11 mouse cellular contexts compared by ENCODE assay signal in genomic region chr1:127484188-127484587, GRCm38 (mm10).
DNase-seq lines count a peak whose midpoint lies in the region; ATAC-seq and TF ChIP-seq lines count a peak whose summit lies in the region.
"Had no signal": no experiment of that assay in that cellular context is flagged by ENCODE, and none has a peak within 500 bp of the region (broad histone marks: within the 10 kb centered on the region; RNA-seq: fewer than 3 reads in every experiment).

No protein-coding gene starts in this region.

- no peaks in the 10 kb centered on the region for H3K27me3 ChIP-seq in heart, embryonic 12.5 days (replicated peaks)
- no peaks in the 10 kb centered on the region for H3K27me3 ChIP-seq in liver, embryonic 14.5 days (ENCODE audit: control insufficient read depth, insufficient read depth, low read length)
- no peaks in the 10 kb centered on the region for H3K27me3 ChIP-seq in MEL (ENCODE audit: control insufficient read depth in 1 of 2, insufficient read depth in 2 of 2, low read length in 2 of 2)
- no peaks in the 10 kb centered on the region for H3K27me3 ChIP-seq in midbrain, embryonic 14.5 days (ENCODE audit: control insufficient read depth, insufficient read depth, low read length)
- H3K27me3 ChIP-seq: embryonic facial prominence, embryonic 13.5 days; limb, embryonic 13.5 days had no signal

- no peaks in the 10 kb centered on the region for H3K79me2 ChIP-seq in MEL (ENCODE audit: control insufficient read depth, insufficient read depth, low read length, poor library complexity)

- peaks cover 22% of the 10 kb centered on the region; the same call in 1 of the 2 replicates for H3K36me3 ChIP-seq in heart, embryonic 12.5 days
- no peaks in the 10 kb centered on the region for H3K36me3 ChIP-seq in liver, embryonic 14.5 days (replicated peaks; ENCODE audit: control insufficient read depth, insufficient read depth, low read depth)
- no peaks in the 10 kb centered on the region for H3K36me3 ChIP-seq in MEL (ENCODE audit: control insufficient read depth in 1 of 2, insufficient read depth in 2 of 2, low read length in 2 of 2)
- H3K36me3 ChIP-seq in midbrain, embryonic 14.5 days (ENCODE audit: control insufficient read depth, insufficient read depth, low read length): peaks cover 17% of the 10 kb centered on the region

- H3K27ac ChIP-seq in heart, embryonic 12.5 days (ENCODE audit: poor library complexity, severe bottlenecking): no peak overlapping the region
- no peak overlapping the region for H3K27ac ChIP-seq in liver, embryonic 14.5 days
- H3K27ac ChIP-seq in MEL (ENCODE audit: control insufficient read depth, low read depth, low read length): no peak overlapping the region
- no peak overlapping the region for H3K27ac ChIP-seq in midbrain, embryonic 14.5 days (replicated peaks; ENCODE audit: low read depth, low read length)
- H3K27ac ChIP-seq: embryonic facial prominence, embryonic 13.5 days; limb, embryonic 13.5 days had no signal

- 0 out of 2 replicates have a peak, but pooled peaks cover 3% of the 10 kb centered on the region for H3K4me1 ChIP-seq in heart, embryonic 12.5 days (replicated peaks)
- H3K4me1 ChIP-seq in liver, embryonic 14.5 days (replicated peaks; ENCODE audit: control insufficient read depth in 2 of 2, insufficient read depth in 2 of 2, low read length in 1 of 2): no peaks in the 10 kb centered on the region
- H3K4me1 ChIP-seq in MEL (ENCODE audit: control insufficient read depth in 1 of 2, insufficient read depth in 2 of 2, low read length in 2 of 2): no peaks in the 10 kb centered on the region
- H3K4me1 ChIP-seq in midbrain, embryonic 14.5 days (ENCODE audit: control insufficient read depth, insufficient read depth, low read length): no peaks in the 10 kb centered on the region
- H3K4me1 ChIP-seq: embryonic facial prominence, embryonic 13.5 days; limb, embryonic 13.5 days had no signal

- TF ChIP-seq RAD21 in MEL (IDR thresholded peaks at IDR 0.05; ENCODE audit: low read depth, low read length): no peak

- no peak for TF ChIP-seq EP300 in liver, embryonic 14.5 days (IDR thresholded peaks at IDR 0.05; ENCODE audit: low read depth)
- TF ChIP-seq EP300 in MEL (IDR thresholded peaks at IDR 0.05; ENCODE audit: low read depth in 1 of 2, low read length in 2 of 2): no peak

- H3K4me2 ChIP-seq in heart, embryonic 12.5 days: no peak overlapping the region
- H3K4me2 ChIP-seq in liver, embryonic 14.5 days (ENCODE audit: low read depth): no peak overlapping the region
- H3K4me2 ChIP-seq in midbrain, embryonic 14.5 days (ENCODE audit: low read length): no peak overlapping the region
- H3K4me2 ChIP-seq: embryonic facial prominence, embryonic 13.5 days; limb, embryonic 13.5 days had no signal

- H3K9ac ChIP-seq in heart, embryonic 12.5 days: no peak overlapping the region
- H3K9ac ChIP-seq in liver, embryonic 14.5 days (replicated peaks): no peak overlapping the region
- no peak overlapping the region for H3K9ac ChIP-seq in MEL (ENCODE audit: control insufficient read depth, low read depth, low read length, poor library complexity, severe bottlenecking)
- no peak overlapping the region for H3K9ac ChIP-seq in midbrain, embryonic 14.5 days (replicated peaks; ENCODE audit: low read length)
- H3K9ac ChIP-seq: embryonic facial prominence, embryonic 13.5 days; limb, embryonic 13.5 days had no signal

- TF ChIP-seq CTCF in liver, embryonic 14.5 days (IDR thresholded peaks at IDR 0.05; ENCODE audit: low read depth): peak; percentile 37
- TF ChIP-seq CTCF in MEL (IDR thresholded peaks at IDR 0.05 in 2 of 3, conservative IDR thresholded peaks at IDR 0.05 in 1 of 3; ENCODE audit: control insufficient read depth in 1 of 3, insufficient read depth in 1 of 3, low read depth in 2 of 3, low read length in 3 of 3, poor library complexity in 1 of 3, severe bottlenecking in 1 of 3): peak in 2 of 3 experiments; percentile 45 to 53; a peak in 5 of 6 replicates

- 91% methylated on average over 8 of the region's 8 CpGs for WGBS in heart, embryonic 12.5 days
- WGBS in liver, embryonic 14.5 days (ENCODE audit: insufficient replicate concordance): 80% methylated on average over 8 of the region's 8 CpGs
- 93% methylated on average over 8 of the region's 8 CpGs for WGBS in midbrain, embryonic 14.5 days

- no peaks in the 10 kb centered on the region for H3K9me3 ChIP-seq in heart, embryonic 12.5 days (replicated peaks)
- no peaks in the 10 kb centered on the region for H3K9me3 ChIP-seq in liver, embryonic 14.5 days (ENCODE audit: control insufficient read depth, low read length)
- no peaks in the 10 kb centered on the region for H3K9me3 ChIP-seq in MEL (replicated peaks; ENCODE audit: insufficient read depth, low read length)
- H3K9me3 ChIP-seq in midbrain, embryonic 14.5 days (ENCODE audit: control insufficient read depth, low read length): no peaks in the 10 kb centered on the region
- H3K9me3 ChIP-seq: embryonic facial prominence, embryonic 13.5 days; limb, embryonic 13.5 days had no signal

- H3K4me3 ChIP-seq in heart, embryonic 12.5 days: no peak overlapping the region
- no peak overlapping the region for H3K4me3 ChIP-seq in liver, embryonic 14.5 days (ENCODE audit: insufficient read depth in 1 of 2, low read depth in 2 of 2, low read length in 2 of 2)
- H3K4me3 ChIP-seq in MEL (ENCODE audit: control insufficient read depth in 1 of 2, insufficient read depth in 1 of 2, low read depth in 2 of 2, low read length in 2 of 2): no peak overlapping the region
- no peak overlapping the region for H3K4me3 ChIP-seq in midbrain, embryonic 14.5 days (replicated peaks; ENCODE audit: low read depth, low read length)
- H3K4me3 ChIP-seq: embryonic facial prominence, embryonic 13.5 days; limb, embryonic 13.5 days had no signal

- peak; percentile 94 for DNase-seq in heart, adult 11 months
- DNase-seq in liver, embryonic 14.5 days (ENCODE audit: low read depth in 3 of 3, low spot score in 3 of 3): no peak
- DNase-seq in liver (no peak), MEL (ENCODE audit: low read depth, low spot score) (no peak)
- DNase-seq in midbrain, embryonic 14.5 days: no peak
- DNase-seq: kidney, adult 11 months had no signal

- no peak for TF ChIP-seq POLR2A in MEL (IDR thresholded peaks at IDR 0.05; ENCODE audit: control insufficient read depth in 1 of 2, insufficient read depth in 1 of 2, low read depth in 1 of 2, low read length in 2 of 2, poor library complexity in 1 of 2)

- ATAC-seq in heart, embryonic 12.5 days (ENCODE audit: insufficient number of reproducible peaks, low FRiP score): no peak
- no peak for ATAC-seq in liver, embryonic 14.5 days (ENCODE audit: insufficient read depth)
- 0 out of 2 replicates have a peak, but pooled peaks have one; percentile 10 for ATAC-seq in midbrain, embryonic 14.5 days (ENCODE audit: low FRiP score, low TSS enrichment)
- ATAC-seq in erythroid progenitor cell, adult 5-6 weeks (replicated peaks; ENCODE audit: low FRiP score, poor library complexity, severe bottlenecking): no peak
- no peak for ATAC-seq in monocyte, adult 5-6 weeks (replicated peaks; ENCODE audit: insufficient number of reproducible peaks, low FRiP score, low TSS enrichment, poor library complexity, severe bottlenecking)

TF ChIP-seq in MEL, 35 proteins besides CTCF, POLR2A, EP300 and RAD21:
- TF ChIP-seq ZNF384 (IDR thresholded peaks at IDR 0.05; ENCODE audit: low read depth, low read length) (no peak), MYB (IDR thresholded peaks at IDR 0.05; ENCODE audit: low read depth, low read length) (no peak), MXI1 (IDR thresholded peaks at IDR 0.05; ENCODE audit: low read depth, low read length) (no peak), HCFC1 (IDR thresholded peaks at IDR 0.05; ENCODE audit: low read depth, low read length) (no peak), ZKSCAN1 (IDR thresholded peaks at IDR 0.05; ENCODE audit: low read depth, low read length) (no peak), SIN3A (IDR thresholded peaks at IDR 0.05; ENCODE audit: low read length) (no peak), SMC3 (IDR thresholded peaks at IDR 0.05; ENCODE audit: low read depth, low read length) (no peak), MAZ (IDR thresholded peaks at IDR 0.05; ENCODE audit: low read depth, low read length) (no peak), NELFE (IDR thresholded peaks at IDR 0.05; ENCODE audit: low read depth, low read length) (no peak), TAL1 (IDR thresholded peaks at IDR 0.05; ENCODE audit: low read length) (no peak), ZC3H11A (IDR thresholded peaks at IDR 0.05; ENCODE audit: low read depth, low read length) (no peak), KAT2A (conservative IDR thresholded peaks at IDR 0.05; ENCODE audit: low read depth, low read length) (no peak), BHLHE40 (IDR thresholded peaks at IDR 0.05; ENCODE audit: borderline replicate concordance, low read depth, low read length) (no peak), GABPA (IDR thresholded peaks at IDR 0.05; ENCODE audit: low read depth, low read length) (no peak), CHD1 (IDR thresholded peaks at IDR 0.05; ENCODE audit: low read depth, low read length) (no peak), TBP (IDR thresholded peaks at IDR 0.05; ENCODE audit: low read depth, low read length) (no peak), ZMIZ1 (IDR thresholded peaks at IDR 0.05; ENCODE audit: low read depth, low read length) (no peak)
